Mouse (Mus musculus): ENCODE results near the gene Tm9sf4.

DNA sequence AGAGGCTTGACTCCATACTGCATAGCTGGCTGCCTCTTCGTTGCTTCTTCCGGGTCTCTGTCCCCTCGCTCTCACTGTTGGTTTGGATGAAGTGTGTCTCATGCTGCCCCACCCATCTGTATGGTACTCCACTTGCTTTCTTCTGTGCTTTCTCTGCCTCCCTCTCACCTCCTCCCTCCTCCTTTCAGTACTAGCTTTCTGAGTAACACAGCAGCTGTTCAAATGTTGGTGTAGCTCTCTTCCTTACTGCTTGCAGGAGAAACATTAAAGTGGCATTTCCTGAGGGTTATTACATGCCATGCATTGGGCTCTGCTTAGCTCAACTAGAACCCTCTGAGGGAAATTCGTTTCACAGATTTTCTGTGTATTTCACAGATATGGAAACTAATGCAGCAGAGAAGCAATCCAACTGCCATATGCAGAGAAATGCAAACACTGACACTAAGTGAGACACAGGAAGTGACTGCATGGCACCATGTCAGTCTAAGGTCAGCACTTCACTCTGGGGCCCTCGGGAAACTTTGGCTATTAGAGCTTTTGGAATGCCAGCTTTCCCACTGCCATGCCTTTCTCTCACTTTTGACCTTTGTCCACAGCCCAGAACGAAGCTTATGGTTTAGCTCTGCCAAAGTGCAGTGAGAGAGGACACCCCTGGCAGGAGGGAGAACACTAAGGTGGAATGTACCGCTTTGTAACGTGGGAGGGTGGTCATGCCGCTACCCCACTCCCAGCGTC is 18.2 kb downstream of the Tm9sf4 start:
- TF ChIP-seq CTCF (IDR thresholded peaks at IDR 0.05; ENCODE audit: low read depth) (no peak), EP300 (IDR thresholded peaks at IDR 0.05; ENCODE audit: low read depth) (no peak)

All from heart, postnatal 0 days (tissue).